Mouse (Mus musculus): Measurements from ENCODE around the gene Sowahd. TPM values are rescaled to one million over a fixed set of nuclear protein-coding genes. Genes with fewer than 3 reads are reported as not detected.
A peak's percentile ranks its signal among the peaks of the same experiment; 100 is the strongest.

Sowahd gene
- polyA plus RNA-seq (2014; fragmentation: Nextera tagmentation; extraction: Ambion mirVana) = 1.1 and 1.2 TPM in 2 replicates

DNA sequence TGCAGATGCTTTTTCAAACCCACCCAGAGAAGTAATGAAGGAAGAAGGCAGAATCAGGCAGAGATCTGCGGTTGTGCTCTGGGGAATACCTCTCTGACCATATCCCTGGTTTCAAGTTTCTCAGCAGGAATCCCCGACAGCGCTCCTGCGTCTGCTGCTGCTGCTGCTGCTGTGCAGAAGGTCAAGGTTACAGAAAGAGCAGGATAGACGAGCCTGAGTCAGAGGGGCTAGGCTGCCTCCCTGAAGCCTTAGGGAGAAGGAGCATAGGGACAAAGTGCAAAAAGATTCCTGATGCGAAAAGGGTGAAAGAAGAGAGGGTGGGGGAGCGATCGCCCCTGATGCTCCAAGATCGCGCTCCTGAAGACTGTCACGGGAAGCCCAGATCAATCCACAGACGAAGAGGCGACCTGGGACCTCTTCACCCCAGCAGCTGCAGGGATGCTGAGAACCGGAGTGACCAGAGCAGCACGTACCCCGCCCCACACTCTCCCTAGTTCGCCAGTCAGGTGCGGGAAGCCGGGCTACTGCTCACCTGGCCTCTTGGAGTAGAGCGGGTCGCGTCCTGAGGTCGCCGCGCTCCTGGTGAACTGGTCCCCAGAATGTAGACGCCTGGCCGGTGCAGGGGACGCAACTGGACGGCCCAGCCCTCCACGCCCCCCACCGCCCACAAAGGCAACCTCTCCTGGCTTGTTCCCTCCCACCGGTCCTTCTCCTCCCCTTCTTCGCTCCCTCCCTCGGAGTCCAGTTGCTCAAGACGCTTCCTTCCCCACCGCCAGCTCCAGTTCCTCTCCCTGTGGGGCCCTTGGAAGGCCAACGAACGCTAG is at the start of gene Sowahd:
Gene Sowahd, plus strand, starts transcription at position 780 of the 824 bp plus-strand sequence.
- WGBS (ENCODE audit: insufficient replicate concordance) = 11% methylated on average over 32 of the region's 38 CpGs
- Histone ChIP-seq H3K36me3 (ENCODE audit: control insufficient read depth, insufficient read depth, low read length) (no peaks in the 10 kb centered on the region), H3K4me1 (ENCODE audit: control insufficient read depth, insufficient read depth, low read length) (0 out of 2 replicates have a peak, but pooled peaks cover 3% of the 10 kb centered on the region), H3K9ac (ENCODE audit: low read depth, low read length) (0 out of 2 replicates have a peak within 1 kb of the TSS, but pooled peaks have one; percentile 22), H3K9me3 (replicated peaks; ENCODE audit: control insufficient read depth, low read length) (no peaks in the 10 kb centered on the region), H3K4me2 (peak within 1 kb of the TSS; percentile 62), H3K27ac (ENCODE audit: low read depth, low read length) (no peak within 1 kb of the TSS), H3K4me3 (ENCODE audit: low read depth, low read length) (peak within 1 kb of the TSS; percentile 36), H3K27me3 (ENCODE audit: control insufficient read depth, insufficient read depth, low read length) (peaks cover 53% of the 10 kb centered on the region)
- ATAC-seq (replicated peaks; ENCODE audit: insufficient number of reproducible peaks, low FRiP score, low TSS enrichment) = no peak

DNA sequence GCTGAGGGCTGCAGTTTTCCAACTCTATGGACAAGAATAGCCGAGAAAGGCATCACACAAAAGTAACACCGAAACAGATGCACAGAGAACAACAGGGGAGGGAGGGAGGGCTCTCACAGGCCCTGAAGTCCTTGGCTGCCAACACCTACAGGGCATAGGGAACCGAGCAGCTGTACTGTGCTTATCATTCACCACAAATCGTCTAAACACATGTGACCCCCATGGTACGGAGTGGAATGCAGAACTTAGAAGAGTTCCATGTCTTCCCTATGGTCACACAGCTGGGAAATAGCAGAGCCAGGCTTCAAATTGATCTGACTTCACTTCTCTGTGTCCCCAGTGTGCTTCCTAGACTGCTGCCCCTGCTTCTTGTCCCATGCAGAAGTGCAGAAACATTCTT is 34.8 kb upstream of the Sowahd start:
- Histone ChIP-seq H3K4me2 (no peak overlapping the region), H3K27me3 (ENCODE audit: control insufficient read depth, insufficient read depth, low read length) (no peaks in the 10 kb centered on the region), H3K36me3 (ENCODE audit: control insufficient read depth, insufficient read depth, low read length) (no peaks in the 10 kb centered on the region), H3K27ac (ENCODE audit: low read depth, low read length) (no peak overlapping the region), H3K4me1 (ENCODE audit: control insufficient read depth, insufficient read depth, low read length) (no peaks in the 10 kb centered on the region), H3K4me3 (ENCODE audit: low read depth, low read length) (no peak overlapping the region), H3K9me3 (replicated peaks; ENCODE audit: control insufficient read depth, low read length) (no peaks in the 10 kb centered on the region), H3K9ac (ENCODE audit: low read depth, low read length) (no peak overlapping the region)
- 47% methylated on average over 5 of the region's 5 CpGs for WGBS (ENCODE audit: insufficient replicate concordance)
- no peak for ATAC-seq (replicated peaks; ENCODE audit: insufficient number of reproducible peaks, low FRiP score, low TSS enrichment)

DNA sequence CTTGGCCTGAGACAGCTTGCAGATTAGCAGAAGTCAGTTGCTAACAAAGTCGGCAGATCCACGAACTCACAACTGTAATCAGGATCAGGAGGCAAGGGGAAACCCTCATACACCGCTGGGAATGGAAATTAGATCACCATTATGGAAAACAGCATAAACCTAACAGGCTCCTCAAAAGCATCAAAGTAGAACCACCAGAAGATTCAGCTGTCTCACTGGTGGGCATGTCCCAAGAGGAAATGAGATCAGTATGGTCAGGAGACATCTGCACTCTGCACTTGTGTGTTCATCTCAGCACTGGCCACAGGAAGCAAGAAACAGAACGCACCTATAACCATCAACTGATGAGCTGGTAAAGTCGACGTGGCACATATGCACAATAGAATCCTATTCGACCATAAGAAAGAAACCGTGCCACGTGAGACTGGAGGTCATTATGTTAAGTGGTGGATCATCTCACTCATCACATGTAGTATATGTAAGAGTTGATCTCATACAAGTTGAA is 30.4 kb upstream of the Sowahd start:
- WGBS (ENCODE audit: insufficient replicate concordance) = 84% methylated on average over 9 of the region's 9 CpGs

DNA sequence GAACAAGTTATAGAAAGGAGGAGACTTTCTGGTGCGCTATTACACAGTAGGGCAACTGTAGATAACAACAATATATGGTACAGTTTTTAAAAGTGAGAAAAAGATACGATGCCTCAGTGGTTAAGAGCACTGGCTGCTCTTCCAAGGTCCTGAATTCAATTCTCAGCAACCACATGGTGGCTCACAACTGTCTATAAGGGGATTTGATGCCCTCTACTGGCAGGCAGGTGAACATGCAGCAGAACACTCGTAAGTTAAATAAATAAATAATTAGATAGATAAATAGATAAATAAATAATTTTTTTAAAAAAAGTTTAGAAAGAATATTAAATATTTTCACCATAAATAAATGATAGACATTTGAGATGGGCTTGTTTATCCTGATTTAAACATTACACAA is 29.6 kb upstream of the Sowahd start:
- Histone ChIP-seq H3K36me3 (ENCODE audit: control insufficient read depth, insufficient read depth, low read length) (no peaks in the 10 kb centered on the region), H3K4me2 (no peak overlapping the region), H3K27ac (ENCODE audit: low read depth, low read length) (no peak overlapping the region), H3K9ac (ENCODE audit: low read depth, low read length) (no peak overlapping the region), H3K9me3 (replicated peaks; ENCODE audit: control insufficient read depth, low read length) (no peaks in the 10 kb centered on the region), H3K4me1 (ENCODE audit: control insufficient read depth, insufficient read depth, low read length) (no peaks in the 10 kb centered on the region), H3K4me3 (ENCODE audit: low read depth, low read length) (no peak overlapping the region), H3K27me3 (ENCODE audit: control insufficient read depth, insufficient read depth, low read length) (peaks cover 3% of the 10 kb centered on the region; the same call in 1 of the 2 replicates)
- ATAC-seq (replicated peaks; ENCODE audit: insufficient number of reproducible peaks, low FRiP score, low TSS enrichment) = no peak
- WGBS (ENCODE audit: insufficient replicate concordance) = 65% methylated on average over 3 of the region's 3 CpGs

More for the DNA sequence above, 30.4 kb upstream of the Sowahd start:
- Histone ChIP-seq H3K4me2 (no peak overlapping the region), H3K27ac (ENCODE audit: low read depth, low read length) (no peak overlapping the region), H3K9ac (ENCODE audit: low read depth, low read length) (no peak overlapping the region), H3K4me3 (ENCODE audit: low read depth, low read length) (no peak overlapping the region), H3K27me3 (ENCODE audit: control insufficient read depth, insufficient read depth, low read length) (no peaks in the 10 kb centered on the region), H3K36me3 (ENCODE audit: control insufficient read depth, insufficient read depth, low read length) (no peaks in the 10 kb centered on the region), H3K9me3 (replicated peaks; ENCODE audit: control insufficient read depth, low read length) (no peaks in the 10 kb centered on the region), H3K4me1 (ENCODE audit: control insufficient read depth, insufficient read depth, low read length) (no peaks in the 10 kb centered on the region)
- ATAC-seq (replicated peaks; ENCODE audit: insufficient number of reproducible peaks, low FRiP score, low TSS enrichment) = no peak

DNA sequence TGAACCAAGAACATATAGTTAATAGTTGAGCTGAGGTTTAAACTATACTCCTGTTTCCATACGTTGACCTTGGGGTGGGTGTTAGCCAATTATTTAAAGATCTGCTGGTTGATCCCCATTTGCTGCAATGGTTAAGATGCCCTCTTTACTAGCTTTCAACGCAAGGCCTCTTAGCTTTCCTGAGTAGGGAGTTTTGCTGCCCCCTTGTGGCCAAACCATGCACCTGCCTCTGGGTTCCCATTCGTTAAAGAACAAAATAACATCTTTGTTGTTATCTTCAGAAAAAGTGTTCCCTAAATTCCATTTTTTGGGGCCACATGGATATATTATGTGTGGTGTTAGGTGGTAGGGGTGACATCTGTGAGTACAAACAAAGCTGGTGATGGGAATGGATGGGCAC is 26.0 kb upstream of the Sowahd start:
- Histone ChIP-seq H3K4me2 (no peak overlapping the region), H3K9me3 (replicated peaks; ENCODE audit: control insufficient read depth, low read length) (no peaks in the 10 kb centered on the region), H3K27ac (ENCODE audit: low read depth, low read length) (no peak overlapping the region), H3K27me3 (ENCODE audit: control insufficient read depth, insufficient read depth, low read length) (peaks cover 3% of the 10 kb centered on the region; the same call in 1 of the 2 replicates), H3K4me1 (ENCODE audit: control insufficient read depth, insufficient read depth, low read length) (no peaks in the 10 kb centered on the region), H3K36me3 (ENCODE audit: control insufficient read depth, insufficient read depth, low read length) (no peaks in the 10 kb centered on the region), H3K4me3 (ENCODE audit: low read depth, low read length) (no peak overlapping the region), H3K9ac (ENCODE audit: low read depth, low read length) (no peak overlapping the region)
- 16% methylated on average over 3 of the region's 3 CpGs for WGBS (ENCODE audit: insufficient replicate concordance)
- no peak for ATAC-seq (replicated peaks; ENCODE audit: insufficient number of reproducible peaks, low FRiP score, low TSS enrichment)

DNA sequence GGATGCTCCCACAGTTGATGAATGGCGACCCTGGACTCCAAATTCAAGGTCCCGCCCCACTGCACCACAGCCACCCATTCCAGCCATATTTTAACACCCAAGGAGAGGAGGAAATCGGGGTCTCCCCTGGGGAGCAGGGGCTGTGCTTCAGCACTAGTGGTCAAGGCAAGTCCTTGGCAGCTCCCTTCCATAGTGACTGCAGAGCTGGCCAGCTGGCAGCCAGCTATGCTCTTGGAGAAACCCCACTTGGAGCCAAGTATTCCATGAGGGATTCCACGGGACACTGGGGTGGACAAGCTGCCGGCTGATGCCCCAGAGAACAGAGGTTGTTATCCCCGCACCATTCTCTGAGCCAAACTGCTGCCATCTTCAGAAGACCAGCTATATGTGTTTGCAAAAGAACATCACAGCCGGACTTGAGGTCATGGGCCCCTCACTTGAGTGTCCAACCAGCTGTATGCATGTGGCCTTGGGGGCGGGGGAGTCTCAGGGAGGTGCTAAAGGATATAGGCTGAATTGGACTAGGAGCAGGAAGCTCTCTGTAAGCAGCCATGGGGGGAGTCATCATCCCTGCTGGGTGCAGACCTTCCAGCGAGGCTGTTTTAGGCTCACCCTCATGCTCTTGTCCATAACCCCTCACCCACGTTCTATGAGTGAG is 24.9 kb upstream of the Sowahd start:
- 67% methylated on average over 10 of the region's 10 CpGs for WGBS (ENCODE audit: insufficient replicate concordance)
- H3K27me3 ChIP-seq (ENCODE audit: control insufficient read depth, insufficient read depth, low read length) = peaks cover 3% of the 10 kb centered on the region; the same call in 1 of the 2 replicates
- no peaks in the 10 kb centered on the region for H3K4me1 ChIP-seq (ENCODE audit: control insufficient read depth, insufficient read depth, low read length)
- no peak overlapping the region for H3K27ac ChIP-seq (ENCODE audit: low read depth, low read length)
- H3K4me2 ChIP-seq = no peak overlapping the region
- no peaks in the 10 kb centered on the region for H3K36me3 ChIP-seq (ENCODE audit: control insufficient read depth, insufficient read depth, low read length)
- H3K9me3 ChIP-seq (replicated peaks; ENCODE audit: control insufficient read depth, low read length) = no peaks in the 10 kb centered on the region
- no peak overlapping the region for H3K9ac ChIP-seq (ENCODE audit: low read depth, low read length)
- ATAC-seq (replicated peaks; ENCODE audit: insufficient number of reproducible peaks, low FRiP score, low TSS enrichment) = no peak
- no peak overlapping the region for H3K4me3 ChIP-seq (ENCODE audit: low read depth, low read length)

DNA sequence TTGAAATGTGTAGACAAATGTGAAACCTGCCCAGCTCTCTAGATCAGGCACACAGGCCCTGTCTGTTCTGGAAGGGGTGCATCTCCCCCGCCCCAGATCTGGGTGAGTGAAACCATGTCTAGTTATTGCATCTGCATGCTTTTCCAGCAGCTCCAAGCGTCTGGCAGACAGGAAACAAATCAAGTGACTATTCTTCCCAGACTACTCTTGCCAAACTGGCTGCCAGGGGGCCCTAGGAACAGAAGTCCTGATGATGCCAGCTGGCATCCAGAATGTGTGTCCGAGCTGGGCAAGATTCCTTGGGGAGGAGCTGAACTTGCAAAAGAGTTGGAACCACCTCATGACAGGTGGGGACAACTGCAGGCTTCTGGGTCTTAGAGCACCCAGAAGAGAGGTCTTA is 20.3 kb upstream of the Sowahd start:
- no peaks in the 10 kb centered on the region for H3K4me1 ChIP-seq (ENCODE audit: control insufficient read depth, insufficient read depth, low read length)
- no peak overlapping the region for H3K27ac ChIP-seq (ENCODE audit: low read depth, low read length)
- peaks cover 3% of the 10 kb centered on the region; the same call in 1 of the 2 replicates for H3K27me3 ChIP-seq (ENCODE audit: control insufficient read depth, insufficient read depth, low read length)
- H3K9me3 ChIP-seq (replicated peaks; ENCODE audit: control insufficient read depth, low read length) = no peaks in the 10 kb centered on the region
- H3K4me3 ChIP-seq (ENCODE audit: low read depth, low read length) = no peak overlapping the region
- 58% methylated on average over 3 of the region's 3 CpGs for WGBS (ENCODE audit: insufficient replicate concordance)
- H3K4me2 ChIP-seq = no peak overlapping the region
- H3K9ac ChIP-seq (ENCODE audit: low read depth, low read length) = no peak overlapping the region
- no peak for ATAC-seq (replicated peaks; ENCODE audit: insufficient number of reproducible peaks, low FRiP score, low TSS enrichment)
- H3K36me3 ChIP-seq (ENCODE audit: control insufficient read depth, insufficient read depth, low read length) = no peaks in the 10 kb centered on the region

DNA sequence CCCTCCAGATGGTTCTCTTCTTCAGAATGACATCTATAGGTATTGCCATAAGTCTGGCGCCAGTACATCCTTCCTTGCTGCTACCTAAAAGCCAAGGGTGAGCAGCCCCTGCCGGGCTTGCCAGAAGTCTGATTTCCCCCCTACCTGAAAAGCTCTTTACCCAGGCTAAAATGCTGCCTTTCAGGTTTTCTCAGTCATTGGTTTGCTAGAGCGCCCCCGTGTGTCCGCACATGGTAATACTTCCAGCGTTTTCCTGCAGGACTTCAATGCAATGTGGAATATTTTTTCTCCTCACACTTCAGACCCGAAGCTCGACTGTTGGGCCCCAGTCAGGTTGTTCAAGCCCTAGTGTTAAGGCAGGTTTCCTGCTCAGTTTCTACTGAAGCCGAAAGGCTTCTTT is 5.9 kb upstream of the Sowahd start:
- no peak overlapping the region for H3K4me2 ChIP-seq
- ATAC-seq (replicated peaks; ENCODE audit: insufficient number of reproducible peaks, low FRiP score, low TSS enrichment) = no peak
- no peak overlapping the region for H3K27ac ChIP-seq (ENCODE audit: low read depth, low read length)
- no peak overlapping the region for H3K4me3 ChIP-seq (ENCODE audit: low read depth, low read length)
- H3K9me3 ChIP-seq (replicated peaks; ENCODE audit: control insufficient read depth, low read length) = no peaks in the 10 kb centered on the region
- no peak overlapping the region for H3K9ac ChIP-seq (ENCODE audit: low read depth, low read length)
- H3K4me1 ChIP-seq (ENCODE audit: control insufficient read depth, insufficient read depth, low read length) = no peaks in the 10 kb centered on the region
- peaks cover 15% of the 10 kb centered on the region; the same call in 1 of the 2 replicates for H3K27me3 ChIP-seq (ENCODE audit: control insufficient read depth, insufficient read depth, low read length)
- H3K36me3 ChIP-seq (ENCODE audit: control insufficient read depth, insufficient read depth, low read length) = no peaks in the 10 kb centered on the region
- WGBS (ENCODE audit: insufficient replicate concordance) = 27% methylated on average over 9 of the region's 9 CpGs
